Mouse (Mus musculus): ENCODE data around the gene Gsto1.

DNA sequence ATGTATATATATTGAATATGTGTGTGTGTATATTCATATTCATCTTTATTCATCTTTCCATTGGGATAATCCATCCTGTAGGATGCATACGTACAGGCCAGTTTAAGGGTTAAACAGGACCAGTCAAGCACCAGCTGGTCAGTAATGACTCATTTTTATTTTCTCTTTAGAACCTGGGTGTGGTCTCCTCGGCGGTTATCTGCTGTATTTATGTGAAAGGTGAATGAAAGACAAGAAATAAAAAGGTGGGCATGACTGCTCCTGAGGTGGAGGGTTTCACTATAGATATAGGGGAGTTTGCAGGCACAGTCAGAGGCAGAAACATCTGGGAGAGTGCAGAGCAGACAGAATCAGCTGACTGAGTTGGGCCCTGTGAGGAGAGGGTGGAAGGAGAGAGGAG lies 14.7 kb downstream of the Gsto1 start:
- TF ChIP-seq CTCF (IDR thresholded peaks at IDR 0.05; ENCODE audit: borderline replicate concordance, control insufficient read depth, extremely low read depth, insufficient read depth, low read length, poor library complexity) = no peak
- no peak for TF ChIP-seq POLR2A (IDR thresholded peaks at IDR 0.05; ENCODE audit: control insufficient read depth, extremely low read depth, insufficient read depth, low read length, poor library complexity)

All from thymus, adult 2 months (tissue).